Mouse (Mus musculus) liver, embryonic 16.5 days (tissue): Measurements from ENCODE around the gene Glyatl3. TPM values are rescaled to one million over a fixed set of nuclear protein-coding genes. Genes with fewer than 3 reads are reported as not detected.

Source experiments
- ATAC-seq: fragments of 200-750 bp; cut with Nextera tagmentation; 2 replicates; pipeline ENCODE4 v1.8.0; 2017; ENCODE audit warnings: low read depth, mild to moderate bottlenecking, moderate number of reproducible peaks, moderate library complexity
- H3K27ac ChIP-seq: fragments of 300-500 bp; sonication (generic); 2 replicates; pipeline ENCODE4 v1.5.1; 2014; ENCODE audit warnings: mild to moderate bottlenecking, low read length
- H3K27me3 ChIP-seq: fragments of 300-500 bp; sonication (generic); 2 replicates; pipeline ENCODE4 v1.6.1; 2014; ENCODE audit warnings: low read depth, low read length, mixed read lengths; ENCODE audit not compliant: control insufficient read depth, insufficient read depth
- H3K36me3 ChIP-seq: fragments of 300-500 bp; sonication (generic); 2 replicates; pipeline ENCODE4 v1.6.1; 2014; ENCODE audit warnings: mild to moderate bottlenecking; ENCODE audit not compliant: control insufficient read depth, insufficient read depth
- H3K4me1 ChIP-seq: fragments of 300-500 bp; sonication (generic); 2 replicates; pipeline ENCODE4 v1.6.1; 2014; ENCODE audit warnings: low read depth, low read length, mixed read lengths; ENCODE audit not compliant: control insufficient read depth
- H3K4me2 ChIP-seq: fragments of 300-500 bp; sonication (generic); 2 replicates; pipeline ENCODE4 v1.6.1; 2014; ENCODE audit warnings: low read depth, low read length, mixed read lengths
- H3K4me3 ChIP-seq: fragments of 300-500 bp; sonication (generic); 2 replicates; pipeline ENCODE4 v1.5.1; 2014; ENCODE audit warnings: low read depth, mild to moderate bottlenecking, low read length
- H3K9ac ChIP-seq: fragments of 300-500 bp; sonication (generic); 2 replicates; pipeline ENCODE4 v1.6.1; 2014; ENCODE audit warnings: low read depth, low read length
- H3K9me3 ChIP-seq: fragments of 300-500 bp; sonication (generic); replicated peaks from 2 replicates; pipeline ENCODE4 v1.6.1; 2016; ENCODE audit warnings: low read length; ENCODE audit not compliant: control insufficient read depth
- WGBS: fragments of 180-500 bp; shearing (Covaris S2); extraction: QIAGEN DNeasy Blood & Tissue Kit; methylation state at CpG from one replicate; pipeline ENCODE4 v1.1.7; 2014; ENCODE audit not compliant: insufficient replicate concordance; 5-methylcytosine and 5-hydroxymethylcytosine counted together
- polyA plus RNA-seq: library from polyadenylated mRNA; unstranded; fragments of >200 nt; fragmentation: Nextera tagmentation; extraction: Ambion mirVana; gene quantifications from 2 replicates; pipeline ENCODE4 v1.2.1, GENCODE M21; 2015

Glyatl3 gene
- not detected in 2 replicates for polyA plus RNA-seq

- no peak for ATAC-seq
- WGBS = 74% methylated on average over 2 of the region's 2 CpGs
- H3K4me3 ChIP-seq = no peak within 1 kb of the TSS
- H3K36me3 ChIP-seq = no peaks in the 10 kb centered on the region
- no peak within 1 kb of the TSS for H3K4me2 ChIP-seq
- no peak within 1 kb of the TSS for H3K9ac ChIP-seq
- no peaks in the 10 kb centered on the region for H3K9me3 ChIP-seq
- H3K27ac ChIP-seq = no peak within 1 kb of the TSS
- no peaks in the 10 kb centered on the region for H3K27me3 ChIP-seq
- H3K4me1 ChIP-seq = no peaks in the 10 kb centered on the region
These were observed at the start of gene Glyatl3 for GRCm38 (mm10) chr17:40914250-40914649. Glyatl3 (minus strand) TSS chr17:40914350.

GRCm38 (mm10) chr17:40948518-40948917 is 34.4 kb upstream of the Glyatl3 start:
- H3K4me2 ChIP-seq = no peak overlapping the region
- H3K9ac ChIP-seq = no peak overlapping the region
- H3K4me1 ChIP-seq = no peaks in the 10 kb centered on the region
- 74% methylated on average over 3 of the region's 3 CpGs for WGBS
- H3K27me3 ChIP-seq = no peaks in the 10 kb centered on the region
- no peak overlapping the region for H3K27ac ChIP-seq
- ATAC-seq = peak; percentile 51
- H3K36me3 ChIP-seq = peaks cover 5% of the 10 kb centered on the region
- no peak overlapping the region for H3K4me3 ChIP-seq
- no peaks in the 10 kb centered on the region for H3K9me3 ChIP-seq

GRCm38 (mm10) chr17:40934420-40935231 is 20.5 kb upstream of the Glyatl3 start, which contains the start of the genes Mut and Cenpq:
Mut (plus strand) TSS chr17:40934685.
Cenpq (minus strand) TSS chr17:40935047.
- Histone ChIP-seq H3K4me3 (peak within 1 kb of the TSS; percentile 69), H3K4me2 (peak within 1 kb of the TSS; percentile 82), H3K36me3 (peaks cover 6% of the 10 kb centered on the region), H3K27ac (peak within 1 kb of the TSS; percentile 97), H3K9me3 (no peaks in the 10 kb centered on the region), H3K9ac (peak within 1 kb of the TSS; percentile 75), H3K27me3 (no peaks in the 10 kb centered on the region), H3K4me1 (peaks cover 3% of the 10 kb centered on the region)
- peak; percentile 99 for ATAC-seq
- under 1% methylated on average over 50 of the region's 50 CpGs for WGBS

- peak; percentile 36 for ATAC-seq
- H3K27ac ChIP-seq = peak overlapping the region; percentile 97
- peak overlapping the region; percentile 75 for H3K9ac ChIP-seq
- H3K4me3 ChIP-seq = peak overlapping the region; percentile 69
- H3K27me3 ChIP-seq = no peaks in the 10 kb centered on the region
- peaks cover 3% of the 10 kb centered on the region for H3K4me1 ChIP-seq
- WGBS = under 1% methylated on average over 14 of the region's 14 CpGs
- no peaks in the 10 kb centered on the region for H3K9me3 ChIP-seq
- H3K36me3 ChIP-seq = peaks cover 6% of the 10 kb centered on the region
- peak overlapping the region; percentile 74 for H3K4me2 ChIP-seq
These were observed 19.8 kb upstream of the Glyatl3 start for GRCm38 (mm10) chr17:40933985-40934384.

- no peak overlapping the region for H3K9ac ChIP-seq
- no peaks in the 10 kb centered on the region for H3K4me1 ChIP-seq
- H3K27ac ChIP-seq = no peak overlapping the region
- ATAC-seq = no peak
- H3K36me3 ChIP-seq = no peaks in the 10 kb centered on the region
- no peaks in the 10 kb centered on the region for H3K9me3 ChIP-seq
- H3K4me3 ChIP-seq = no peak overlapping the region
- no peak overlapping the region for H3K4me2 ChIP-seq
- WGBS = 62% methylated on average over 1 of the region's 2 CpGs
- no peaks in the 10 kb centered on the region for H3K27me3 ChIP-seq
These were observed 1.3 kb upstream of the Glyatl3 start for GRCm38 (mm10) chr17:40915499-40915898.

GRCm38 (mm10) chr17:40904721-40905154 is 9.4 kb downstream of the Glyatl3 start:
- Histone ChIP-seq H3K9ac (no peak overlapping the region), H3K4me1 (no peaks in the 10 kb centered on the region; the same call in 1 of the 2 replicates), H3K9me3 (no peaks in the 10 kb centered on the region), H3K4me2 (no peak overlapping the region), H3K27me3 (no peaks in the 10 kb centered on the region), H3K36me3 (no peaks in the 10 kb centered on the region), H3K27ac (no peak overlapping the region), H3K4me3 (no peak overlapping the region)
- no peak for ATAC-seq
- 7% methylated on average over 13 of the region's 14 CpGs for WGBS

- Histone ChIP-seq H3K9me3 (no peaks in the 10 kb centered on the region), H3K4me1 (no peaks in the 10 kb centered on the region; the same call in 1 of the 2 replicates)
- 17% methylated on average over 11 of the region's 11 CpGs for WGBS
These were observed 10.0 kb downstream of the Glyatl3 start for GRCm38 (mm10) chr17:40904056-40904597.

GRCm38 (mm10) chr17:40903345-40903744 is 10.8 kb downstream of the Glyatl3 start:
- peak; percentile 32; the same call in 1 of the 2 replicates for ATAC-seq
- Histone ChIP-seq H3K36me3 (no peaks in the 10 kb centered on the region), H3K27ac (no peak overlapping the region), H3K27me3 (no peaks in the 10 kb centered on the region), H3K9me3 (no peaks in the 10 kb centered on the region), H3K4me2 (no peak overlapping the region), H3K4me3 (no peak overlapping the region), H3K4me1 (no peaks in the 10 kb centered on the region; the same call in 1 of the 2 replicates), H3K9ac (no peak overlapping the region)
- WGBS = 16% methylated on average over 4 of the region's 4 CpGs

More at GRCm38 (mm10) chr17:40904056-40904597, 10.0 kb downstream of the Glyatl3 start:
- ATAC-seq = no peak
- Histone ChIP-seq H3K27ac (no peak overlapping the region), H3K36me3 (no peaks in the 10 kb centered on the region), H3K27me3 (no peaks in the 10 kb centered on the region), H3K4me3 (no peak overlapping the region), H3K9ac (no peak overlapping the region), H3K4me2 (no peak overlapping the region)
